Mouse (Mus musculus) CH12.LX (cell line): Measurements from ENCODE around the gene Ddn. TPM values are rescaled to one million over a fixed set of nuclear protein-coding genes. Genes with fewer than 3 reads are reported as not detected.

Experiments
- DNase-seq: peaks from one replicate; pipeline ENCODE4 v3.0.0-alpha.2; 2013; ENCODE audit errors: extremely low read depth
- H3K27ac ChIP-seq: 2 replicates; pipeline ENCODE4 v1.5.1; 2012; ENCODE audit warnings: low read depth, mild to moderate bottlenecking, control low read depth, moderate library complexity; ENCODE audit not compliant: insufficient read depth
- H3K27me3 ChIP-seq: replicated peaks from 2 replicates; pipeline ENCODE3; 2012; ENCODE audit warnings: inconsistent platforms
- H3K36me3 ChIP-seq, 2 experiments: replicated peaks in 1 of 2; 2 replicates each; pipeline versions ENCODE3 to v1.6.1; 2012; ENCODE audit warnings: inconsistent platforms in 1 of 2, low read length in 1 of 2, mild to moderate bottlenecking in 1 of 2, mixed read lengths in 1 of 2, moderate library complexity in 1 of 2; ENCODE audit not compliant: control insufficient read depth in 1 of 2, insufficient read depth in 1 of 2
- H3K4me1 ChIP-seq, 2 experiments: 2 replicates each; pipeline ENCODE4 v1.6.1; 2012; ENCODE audit warnings: inconsistent platforms in 1 of 2, moderate library complexity in 1 of 2; ENCODE audit not compliant: insufficient read depth in 2 of 2, control insufficient read depth in 1 of 2
- H3K4me2 ChIP-seq: 2 replicates; pipeline ENCODE4 v1.6.1; 2012; ENCODE audit warnings: low read depth, mild to moderate bottlenecking, control low read depth; ENCODE audit not compliant: poor library complexity, insufficient read depth, severe bottlenecking
- H3K4me3 ChIP-seq, 3 experiments: fragments of 150-350 bp in 1 of 3; sonication (generic) in 1 of 3; replicated peaks in 1 of 3; 2 replicates each; pipeline versions ENCODE3 to v1.5.1; 2011 to 2012; ENCODE audit warnings: low read depth in 2 of 3, low read length in 2 of 3, mild to moderate bottlenecking in 2 of 3, moderate library complexity in 2 of 3, control low read depth in 1 of 3, improper control_type of control experiment in 1 of 3, inconsistent platforms in 1 of 3, mixed read lengths in 1 of 3; ENCODE audit not compliant: poor library complexity in 1 of 3
- H3K79me2 ChIP-seq: replicated peaks from 2 replicates; pipeline ENCODE4 v1.6.1; 2012; ENCODE audit warnings: mild to moderate bottlenecking, moderate library complexity; ENCODE audit not compliant: control insufficient read depth, poor library complexity, insufficient read depth, severe bottlenecking; ENCODE audit errors: extremely low read depth
- H3K9ac ChIP-seq: 2 replicates; pipeline ENCODE4 v1.6.1; 2012; ENCODE audit warnings: low read depth, mild to moderate bottlenecking, control low read depth, moderate library complexity; ENCODE audit not compliant: insufficient read depth
- H3K9me3 ChIP-seq: replicated peaks from 2 replicates; pipeline ENCODE3; 2012; ENCODE audit warnings: low read length, inconsistent platforms, mixed read lengths
- BHLHE40 ChIP-seq: IDR thresholded peaks from 2 replicates; pipeline ENCODE4 v1.6.1; 2011; ENCODE audit warnings: mild to moderate bottlenecking, low read depth, low read length, improper control_type of control experiment
- CHD2 ChIP-seq: IDR thresholded peaks from 2 replicates; pipeline ENCODE4 v1.6.1; 2011; ENCODE audit warnings: low read length, improper control_type of control experiment
- E2F4 ChIP-seq: IDR thresholded peaks from 2 replicates; pipeline ENCODE4 v1.6.1; 2011; ENCODE audit warnings: low read depth, low read length, improper control_type of control experiment; ENCODE audit not compliant: insufficient replicate concordance
- EP300 ChIP-seq: IDR thresholded peaks from 2 replicates; pipeline ENCODE4 v1.6.1; 2011; ENCODE audit warnings: low read length, improper control_type of control experiment
- HCFC1 ChIP-seq: IDR thresholded peaks from 2 replicates; pipeline ENCODE4 v1.6.1; 2012; ENCODE audit warnings: low read depth, mild to moderate bottlenecking, inconsistent platforms, low read length, improper control_type of control experiment
- IRF4 ChIP-seq: IDR thresholded peaks from 2 replicates; pipeline ENCODE4 v1.6.1; 2014; ENCODE audit warnings: low read depth, mild to moderate bottlenecking, inconsistent platforms, low read length, improper control_type of control experiment
- JUN ChIP-seq: IDR thresholded peaks from 2 replicates; pipeline ENCODE4 v1.6.1; 2011; ENCODE audit warnings: low read depth, mild to moderate bottlenecking, low read length, improper control_type of control experiment, moderate library complexity; ENCODE audit not compliant: insufficient read depth
- JUND ChIP-seq: conservative IDR thresholded peaks from 2 replicates; pipeline ENCODE4 v1.6.1; 2011; ENCODE audit warnings: low read depth, low read length, improper control_type of control experiment
- MEF2A ChIP-seq: IDR thresholded peaks from 2 replicates; pipeline ENCODE4 v1.6.1; 2014; ENCODE audit warnings: low read depth, mild to moderate bottlenecking, inconsistent platforms, low read length, improper control_type of control experiment, borderline replicate concordance
- MXI1 ChIP-seq: IDR thresholded peaks from 2 replicates; pipeline ENCODE4 v1.6.1; 2011; ENCODE audit warnings: mild to moderate bottlenecking, low read depth, low read length, improper control_type of control experiment
- MYC ChIP-seq: IDR thresholded peaks from 2 replicates; pipeline ENCODE4 v1.6.1; 2011; ENCODE audit warnings: low read depth, mild to moderate bottlenecking, improper control_type of control experiment, low read length
- NELFE ChIP-seq: IDR thresholded peaks from 2 replicates; pipeline ENCODE4 v1.6.1; 2011; ENCODE audit warnings: low read depth, low read length, improper control_type of control experiment
- PAX5 ChIP-seq: IDR thresholded peaks from 2 replicates; pipeline ENCODE4 v1.6.1; 2012; ENCODE audit warnings: low read length, inconsistent platforms, mixed read lengths
- POLR2A ChIP-seq: IDR thresholded peaks from 2 replicates; pipeline ENCODE4 v1.6.1; 2011; ENCODE audit warnings: low read depth, mild to moderate bottlenecking, improper control_type of control experiment, low read length
- RAD21 ChIP-seq: IDR thresholded peaks from 2 replicates; pipeline ENCODE4 v1.6.1; 2011; ENCODE audit warnings: low read depth, mild to moderate bottlenecking, low read length, improper control_type of control experiment, moderate library complexity
- TBP ChIP-seq: conservative IDR thresholded peaks from 2 replicates; pipeline ENCODE4 v1.6.1; 2011; ENCODE audit warnings: low read depth, low read length, improper control_type of control experiment
- USF1 ChIP-seq: IDR thresholded peaks from 2 replicates; pipeline ENCODE4 v1.6.1; 2014; ENCODE audit warnings: low read depth, mild to moderate bottlenecking, inconsistent platforms, low read length, improper control_type of control experiment
- ZC3H11A ChIP-seq: IDR thresholded peaks from 2 replicates; pipeline ENCODE4 v1.6.1; 2012; ENCODE audit warnings: low read depth, mild to moderate bottlenecking, inconsistent platforms, low read length, improper control_type of control experiment
- ZKSCAN1 ChIP-seq: IDR thresholded peaks from 2 replicates; pipeline ENCODE4 v1.6.1; 2012; ENCODE audit warnings: low read depth, inconsistent platforms, low read length, improper control_type of control experiment, borderline replicate concordance
- ZNF384 ChIP-seq: IDR thresholded peaks from 2 replicates; pipeline ENCODE4 v1.6.1; 2012; ENCODE audit warnings: low read depth, low read length, improper control_type of control experiment, inconsistent platforms
- dilution Hi-C: fragments of 300-500 bp; cut with MboI; formaldehyde crosslinking; loops from 2 replicates; pipeline ENCODE4 v1.14.3; 2020; ENCODE audit warnings: low sequenced_read_pairs; ENCODE audit not compliant: extremely low pct_unique_long_range_greater_than_20kb, extremely low pct_ligation_motif_present
- in situ Hi-C: fragments of 300-500 bp; cut with MboI; formaldehyde crosslinking; loops from 3 replicates; pipeline ENCODE4 v1.14.3; 2019; ENCODE audit warnings: low sequenced_read_pairs, low pct_ligation_motif_present, low pct_unique_long_range_greater_than_20kb, mixed read lengths
- polyA plus RNA-seq: library from polyadenylated mRNA; unstranded; fragments of >175 nt; gene quantifications from 2 replicates; pipeline ENCODE4 v1.2.1, GENCODE M21; 2012; ENCODE audit warnings: low read depth; ENCODE audit not compliant: insufficient read length
- total RNA-seq, 2 experiments: library from RNA; depleted of rRNA; stranded (reverse); fragments of 300-350 nt in 1 of 2; fragments of >200 nt in 1 of 2; gene quantifications; 2 replicates each; pipeline ENCODE4 v1.2.3; 2012 to 2014

The Ddn gene
- total and polyA plus RNA-seq, 3 experiments, result 0.04 TPM; not detected in 2

DNA sequence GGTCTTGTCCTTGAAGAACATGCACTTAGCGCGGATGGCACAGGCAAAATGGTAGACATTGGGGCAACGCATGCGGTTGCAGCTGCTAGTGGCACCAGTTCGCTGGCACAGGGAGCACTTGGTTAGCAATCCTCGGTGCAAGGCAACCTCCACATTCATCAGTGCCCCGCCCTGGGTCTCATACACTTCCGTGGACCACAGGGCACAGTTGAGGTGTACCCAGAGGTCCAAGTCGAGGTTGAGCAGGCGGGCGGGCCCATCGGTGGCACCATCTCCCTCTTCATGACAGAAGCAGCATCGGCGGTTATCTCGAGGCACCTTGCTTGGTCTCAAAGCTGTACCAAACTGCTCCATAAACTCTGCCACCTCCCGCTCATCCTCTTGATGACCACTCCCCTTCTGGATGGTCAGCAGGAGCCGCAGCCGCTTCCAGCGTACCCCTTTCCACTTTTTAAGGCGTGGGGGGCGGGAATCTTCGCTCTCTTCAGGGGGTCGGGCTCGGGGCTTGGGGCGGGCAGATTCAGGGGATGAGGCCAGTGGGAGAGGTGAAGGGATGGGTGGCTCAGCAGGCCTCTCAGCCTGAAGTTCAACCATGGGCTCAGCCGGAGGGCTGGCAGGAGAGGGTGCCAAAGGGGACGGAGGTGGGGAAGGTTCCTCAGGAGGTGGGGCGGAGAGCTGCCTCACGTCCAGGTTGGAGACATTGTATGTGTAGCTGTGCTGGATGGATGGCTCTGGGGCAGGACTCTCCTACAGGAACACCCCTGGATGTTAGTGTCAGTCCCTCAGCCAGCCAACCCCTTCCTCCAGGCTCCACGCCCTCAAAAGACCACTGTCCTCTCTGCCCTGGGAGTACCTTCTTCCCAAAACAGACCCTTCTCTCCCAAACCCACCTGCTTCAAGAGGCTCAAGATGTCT lies 30.6 kb upstream of the Ddn start:
- H3K4me1 ChIP-seq, result no peaks in the 10 kb centered on the region
- H3K4me2 ChIP-seq, result no peak overlapping the region
- dilution Hi-C loops, result no loop called here
- H3K79me2 ChIP-seq, result no peaks in the 10 kb centered on the region
- H3K9ac ChIP-seq, result no peak overlapping the region
- no peaks in the 10 kb centered on the region for H3K27me3 ChIP-seq
- in situ Hi-C loops, result no loop called here
- no peaks in the 10 kb centered on the region for H3K9me3 ChIP-seq
- no peak overlapping the region for H3K4me3 ChIP-seq
- TF ChIP-seq MEF2A (no peak), IRF4 (no peak), TBP (no peak), JUND (no peak), ZC3H11A (no peak), ZNF384 (no peak), ZKSCAN1 (no peak), HCFC1 (no peak), MXI1 (no peak), NELFE (no peak), E2F4 (no peak), RAD21 (no peak), BHLHE40 (no peak), USF1 (no peak), POLR2A (no peak), CHD2 (no peak)
- peaks cover 92 to 100% of the 10 kb centered on the region in 2 experiments for H3K36me3 ChIP-seq
- no peak for DNase-seq
- no peak overlapping the region for H3K27ac ChIP-seq

DNA sequence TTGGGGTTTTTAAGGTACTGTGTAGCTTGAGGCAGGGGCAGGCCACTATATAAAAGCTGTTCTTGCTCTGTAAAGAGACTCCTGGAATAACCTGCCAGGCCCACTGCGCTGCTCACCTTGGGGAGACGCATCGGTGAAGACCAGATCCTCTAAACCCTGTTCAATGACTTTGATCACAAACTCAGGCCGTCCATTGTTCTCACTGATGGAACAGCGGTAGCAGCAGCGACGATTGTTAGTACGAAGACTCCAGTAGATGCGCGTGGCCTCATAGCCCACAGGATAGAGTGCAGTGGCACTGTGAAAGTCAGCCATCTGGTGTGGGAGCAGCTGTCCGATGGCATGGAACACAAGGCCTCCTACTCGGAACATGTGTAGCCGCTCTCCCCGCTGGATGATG lies 29.9 kb upstream of the Ddn start:
- H3K4me3 ChIP-seq, result no peak overlapping the region
- dilution Hi-C loops, result no loop called here

More for the DNA sequence above, 29.9 kb upstream of the Ddn start:
- DNase-seq, result no peak
- in situ Hi-C loops, result no loop called here
- H3K4me1 ChIP-seq, result no peaks in the 10 kb centered on the region
- H3K4me2 ChIP-seq, result no peak overlapping the region
- no peak for TF ChIP-seq EP300
- no peak for TF ChIP-seq RAD21
- no peak for TF ChIP-seq JUN
- no peak for TF ChIP-seq MYC
- no peak for TF ChIP-seq BHLHE40
- no peak for TF ChIP-seq JUND
- TF ChIP-seq PAX5, result no peak
- TF ChIP-seq MEF2A, result no peak
- no peak overlapping the region for H3K9ac ChIP-seq
- H3K9me3 ChIP-seq, result no peaks in the 10 kb centered on the region
- no peaks in the 10 kb centered on the region for H3K79me2 ChIP-seq
- H3K27me3 ChIP-seq, result no peaks in the 10 kb centered on the region
- no peak overlapping the region for H3K27ac ChIP-seq
- peaks cover 92 to 100% of the 10 kb centered on the region in 2 experiments for H3K36me3 ChIP-seq
